Mouse (Mus musculus) liver, postnatal 0 days (tissue): ENCODE measurements around the gene Itfg2. TPM values are rescaled to one million over a fixed set of nuclear protein-coding genes. Genes with fewer than 3 reads are reported as not detected.

Experiments
- ATAC-seq: fragments of 200-750 bp; cut with Nextera tagmentation; 2 replicates; pipeline ENCODE4 v1.8.0; 2017; ENCODE audit warnings: mild to moderate bottlenecking, moderate library complexity
- DNase-seq: peaks from one replicate; pipeline ENCODE4 v3.0.0-alpha.2; 2016
- H3K27ac ChIP-seq: fragments of 300-500 bp; sonication (generic); 2 replicates; pipeline ENCODE4 v1.5.1; 2014; ENCODE audit warnings: antibody characterized with exemption, moderate library complexity, mild to moderate bottlenecking, low read depth
- H3K27me3 ChIP-seq: fragments of 300-500 bp; sonication (generic); 2 replicates; pipeline ENCODE4 v1.6.1; 2014; ENCODE audit warnings: low read length, control low read depth, mixed read lengths; ENCODE audit not compliant: insufficient read depth
- H3K36me3 ChIP-seq: fragments of 300-500 bp; sonication (generic); replicated peaks from 2 replicates; pipeline ENCODE4 v1.6.1; 2014; ENCODE audit warnings: mild to moderate bottlenecking, control low read depth, low read length, moderate library complexity, mixed read lengths; ENCODE audit not compliant: insufficient read depth
- H3K4me1 ChIP-seq: fragments of 300-500 bp; sonication (generic); 2 replicates; pipeline ENCODE4 v1.6.1; 2014; ENCODE audit warnings: antibody characterized with exemption, mild to moderate bottlenecking, control low read depth; ENCODE audit not compliant: insufficient read depth
- H3K4me2 ChIP-seq: fragments of 300-500 bp; sonication (generic); 2 replicates; pipeline ENCODE4 v1.6.1; 2014; ENCODE audit warnings: low read depth, mild to moderate bottlenecking, low read length, moderate library complexity, mixed read lengths
- H3K4me3 ChIP-seq: fragments of 300-500 bp; sonication (generic); 2 replicates; pipeline ENCODE4 v1.5.1; 2014; ENCODE audit warnings: low read depth, low read length
- H3K9ac ChIP-seq: fragments of 300-500 bp; sonication (generic); replicated peaks from 2 replicates; pipeline ENCODE4 v1.6.1; 2014; ENCODE audit warnings: mild to moderate bottlenecking, moderate library complexity
- H3K9me3 ChIP-seq: fragments of 300-500 bp; sonication (generic); 2 replicates; pipeline ENCODE4 v1.6.1; 2016; ENCODE audit warnings: mild to moderate bottlenecking, control low read depth, low read length, mixed read lengths
- CTCF ChIP-seq: sonication (generic); IDR thresholded peaks from 2 replicates; pipeline ENCODE4 v1.5.1; 2016; ENCODE audit warnings: antibody characterized with exemption, low read depth
- EP300 ChIP-seq: IDR thresholded peaks from 2 replicates; pipeline ENCODE4 v1.6.1; 2016; ENCODE audit warnings: antibody characterized with exemption, low read depth, mild to moderate bottlenecking
- WGBS: fragments of 180-500 bp; shearing (Covaris S2); extraction: QIAGEN DNeasy Blood & Tissue Kit; methylation state at CpG from one replicate; pipeline ENCODE4 v1.1.7; 2014; ENCODE audit not compliant: insufficient replicate concordance; 5-methylcytosine and 5-hydroxymethylcytosine counted together
- polyA plus RNA-seq: library from polyadenylated mRNA; unstranded; fragments of >200 nt; fragmentation: Nextera tagmentation; extraction: Ambion mirVana; gene quantifications from 2 replicates; pipeline ENCODE4 v1.2.1, GENCODE M21; 2015

The Itfg2 gene
- polyA plus RNA-seq, 1 experiment from 2014 or later, result 7.7 TPM

- no peak overlapping the region for H3K9ac ChIP-seq
- peaks cover 3% of the 10 kb centered on the region; the same call in 1 of the 2 replicates for H3K4me1 ChIP-seq
- ATAC-seq, result no peak
- no peak overlapping the region for H3K27ac ChIP-seq
- no peak overlapping the region for H3K4me2 ChIP-seq
- WGBS, result 78% methylated on average over 5 of the region's 5 CpGs
- no peak for DNase-seq
- no peaks in the 10 kb centered on the region for H3K9me3 ChIP-seq
- H3K4me3 ChIP-seq, result no peak overlapping the region
- H3K27me3 ChIP-seq, result no peaks in the 10 kb centered on the region
- TF ChIP-seq CTCF (no peak), EP300 (no peak)
- H3K36me3 ChIP-seq, result no peaks in the 10 kb centered on the region
Observed at GRCm38 (mm10) chr6:128447063-128447462, 22.3 kb upstream of the Itfg2 start.

DNA sequence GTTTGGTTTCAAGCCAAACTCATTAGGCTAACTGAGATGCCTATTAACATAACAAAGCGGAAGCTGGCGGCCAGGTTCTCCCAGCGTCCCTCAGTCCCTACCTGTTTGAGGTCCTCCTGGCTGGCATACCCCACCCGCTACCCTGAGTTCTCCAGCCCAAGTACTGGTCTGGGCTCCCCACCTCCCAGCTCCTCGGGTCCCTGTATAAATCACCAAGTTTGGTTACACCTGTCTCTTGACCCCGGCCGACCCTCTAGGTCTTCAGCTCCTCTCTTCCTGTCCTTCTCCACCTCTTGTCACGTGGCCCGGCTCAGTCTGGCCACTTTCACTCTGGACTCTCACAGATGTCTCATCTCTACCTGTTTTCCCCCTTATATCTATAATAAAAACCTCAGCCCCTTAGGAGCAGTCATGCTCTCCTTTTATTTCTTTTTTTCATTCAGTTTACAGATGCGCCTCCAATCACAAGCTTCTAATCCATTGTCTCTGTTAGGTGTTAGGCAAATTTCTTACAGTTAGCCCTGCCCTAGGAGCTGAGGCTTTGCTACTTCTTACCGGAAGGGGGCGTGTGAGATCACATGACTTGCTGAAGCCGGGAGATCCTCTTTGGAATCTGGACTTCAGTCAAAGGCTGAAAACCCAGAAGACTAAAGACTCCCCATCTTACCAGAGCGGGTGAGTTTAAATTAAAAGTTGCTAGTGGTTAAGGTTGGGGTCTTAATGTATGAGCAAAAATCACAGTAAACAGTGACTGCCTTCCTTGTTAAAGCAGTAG lies 21.2 kb upstream of the Itfg2 start:
- H3K4me1 ChIP-seq, result peaks cover 3% of the 10 kb centered on the region; the same call in 1 of the 2 replicates
- H3K27me3 ChIP-seq, result no peaks in the 10 kb centered on the region
- TF ChIP-seq EP300 (no peak), CTCF (peak; percentile 74)
- no peak overlapping the region; the same call in 1 of the 2 replicates for H3K9ac ChIP-seq
- no peaks in the 10 kb centered on the region for H3K36me3 ChIP-seq
- H3K27ac ChIP-seq, result no peak overlapping the region
- 20% methylated on average over 14 of the region's 14 CpGs for WGBS
- DNase-seq, result peak; percentile 40
- H3K4me2 ChIP-seq, result peak overlapping the region; percentile 47
- peak overlapping the region; percentile 25 for H3K4me3 ChIP-seq
- ATAC-seq, result peak; percentile 70
- H3K9me3 ChIP-seq, result no peaks in the 10 kb centered on the region

DNA sequence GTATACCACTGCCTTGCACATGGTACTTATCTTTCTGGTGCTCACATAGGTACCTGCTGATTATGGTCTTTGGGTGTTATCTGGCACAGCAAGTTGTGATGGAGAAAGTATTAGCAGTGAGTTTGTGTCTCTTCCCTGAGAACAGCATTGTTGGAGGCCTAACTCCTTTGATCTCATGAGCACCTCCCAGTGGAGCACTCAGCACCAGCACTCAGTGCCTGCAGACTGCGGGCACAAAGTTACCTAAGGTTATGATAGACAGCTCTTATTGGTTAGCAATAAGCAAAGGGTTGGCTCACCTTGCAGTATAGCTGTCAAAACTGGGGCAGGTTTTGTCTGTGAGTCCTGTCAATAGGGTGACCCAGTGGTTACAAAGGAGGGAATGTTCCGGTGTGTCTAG lies 15.5 kb upstream of the Itfg2 start:
- Histone ChIP-seq H3K36me3 (peaks cover 7% of the 10 kb centered on the region; the same call in 1 of the 2 replicates), H3K9ac (no peak overlapping the region), H3K4me3 (no peak overlapping the region), H3K27ac (no peak overlapping the region), H3K4me2 (no peak overlapping the region), H3K4me1 (peaks cover 21% of the 10 kb centered on the region), H3K27me3 (no peaks in the 10 kb centered on the region), H3K9me3 (no peaks in the 10 kb centered on the region)
- DNase-seq, result no peak
- TF ChIP-seq EP300 (no peak), CTCF (peak; percentile 25; the same call in 1 of the 2 replicates)
- WGBS, result 78% methylated on average over 2 of the region's 2 CpGs
- no peak for ATAC-seq

DNA sequence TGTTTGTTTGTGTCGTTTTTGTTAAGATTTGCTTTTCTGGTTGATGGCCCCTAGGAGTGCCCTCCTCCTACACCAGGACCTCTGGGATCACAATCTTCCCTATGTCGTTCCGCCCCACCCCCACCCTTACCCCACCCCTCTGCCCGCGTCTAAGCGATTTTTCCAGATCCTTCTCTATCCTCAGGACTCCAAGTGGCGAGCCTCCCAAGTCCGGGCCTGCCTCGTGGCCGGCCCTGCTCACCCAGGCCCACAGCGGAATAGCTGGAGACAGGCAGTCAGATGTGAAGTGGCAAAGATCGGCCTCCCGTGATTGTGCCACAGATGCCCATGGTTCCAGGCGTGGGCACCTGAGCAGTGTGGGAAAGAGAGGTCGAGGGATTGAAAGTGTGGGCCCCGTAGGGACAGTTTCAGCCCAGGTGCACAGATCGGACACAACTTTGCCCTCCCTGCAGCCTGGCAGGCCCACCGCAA lies 14.2 kb upstream of the Itfg2 start:
- peak; percentile 9 for ATAC-seq
- TF ChIP-seq CTCF, result no peak
- no peak for TF ChIP-seq EP300
- DNase-seq, result no peak
- Histone ChIP-seq H3K27me3 (no peaks in the 10 kb centered on the region), H3K9ac (peak overlapping the region; percentile 77), H3K4me2 (peak overlapping the region; percentile 91), H3K9me3 (no peaks in the 10 kb centered on the region), H3K4me3 (peak overlapping the region; percentile 83), H3K36me3 (peaks cover 18% of the 10 kb centered on the region), H3K27ac (no peak overlapping the region), H3K4me1 (peaks cover 23% of the 10 kb centered on the region)
- WGBS, result 22% methylated on average over 18 of the region's 18 CpGs

DNA sequence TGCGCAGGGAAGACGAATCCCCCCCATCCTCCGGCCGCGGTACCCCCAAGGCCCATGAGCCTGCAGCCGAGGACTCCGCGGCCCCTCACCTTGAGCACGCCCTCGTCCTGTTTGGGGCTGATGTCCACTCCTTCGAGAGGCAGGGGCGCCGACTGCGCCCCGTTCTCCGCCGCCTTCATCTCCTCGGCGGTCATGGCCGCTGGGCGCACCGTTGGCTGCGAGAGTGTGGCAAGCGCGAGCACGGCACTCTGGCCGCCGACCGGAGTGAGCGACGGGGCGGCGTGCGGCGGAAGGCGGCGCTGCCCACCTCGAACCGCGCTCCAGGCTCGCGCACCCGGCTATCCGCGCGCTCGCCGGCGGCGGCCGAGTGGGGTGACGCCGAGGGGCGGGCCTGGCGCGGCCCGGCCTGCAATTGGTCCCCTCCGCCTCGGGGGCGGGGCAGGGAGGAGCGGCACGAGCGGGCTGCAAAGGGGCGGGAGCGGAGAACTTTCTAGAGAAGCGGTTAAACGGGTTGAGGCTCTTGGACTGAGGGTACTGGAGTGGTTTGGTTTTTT lies 13.7 kb upstream of the Itfg2 start, which contains the start of gene Fkbp4:
Fkbp4 (minus strand) TSS at position 361 of the 554 bp plus-strand sequence.
- peaks cover 23% of the 10 kb centered on the region for H3K36me3 ChIP-seq
- peak within 1 kb of the TSS; percentile 77 for H3K9ac ChIP-seq
- H3K27ac ChIP-seq, result peak within 1 kb of the TSS; percentile 79
- H3K4me1 ChIP-seq, result peaks cover 23% of the 10 kb centered on the region
- TF ChIP-seq EP300, result no peak
- peak; percentile 24 for TF ChIP-seq CTCF
- H3K4me3 ChIP-seq, result peak within 1 kb of the TSS; percentile 83
- ATAC-seq, result peak; percentile 93
- DNase-seq, result peak; percentile 94
- H3K27me3 ChIP-seq, result no peaks in the 10 kb centered on the region
- no peaks in the 10 kb centered on the region for H3K9me3 ChIP-seq
- 1% methylated on average over 64 of the region's 67 CpGs for WGBS
- peak within 1 kb of the TSS; percentile 91 for H3K4me2 ChIP-seq

- Histone ChIP-seq H3K36me3 (peaks cover 29% of the 10 kb centered on the region), H3K27ac (peak overlapping the region; percentile 79), H3K27me3 (no peaks in the 10 kb centered on the region), H3K9ac (peak overlapping the region; percentile 77), H3K9me3 (no peaks in the 10 kb centered on the region), H3K4me3 (peak overlapping the region; percentile 83), H3K4me2 (peak overlapping the region; percentile 91), H3K4me1 (peaks cover 23% of the 10 kb centered on the region)
- ATAC-seq (peak; percentile 77), DNase-seq (peak; percentile 85)
- under 1% methylated on average over 50 of the region's 52 CpGs for WGBS
- no peak for TF ChIP-seq EP300
- no peak for TF ChIP-seq CTCF
Observed at GRCm38 (mm10) chr6:128437731-128438316, 13.1 kb upstream of the Itfg2 start.
